Mouse (Mus musculus) heart, postnatal 0 days (tissue): ENCODE measurements around the gene Slc30a3. TPM values are rescaled to one million over a fixed set of nuclear protein-coding genes. Genes with fewer than 3 reads are reported as not detected.

Experiments used
- ATAC-seq: fragments of 200-750 bp; cut with Nextera tagmentation; 2 replicates; pipeline ENCODE4 v1.8.0; 2017; ENCODE audit warnings: low read depth, moderate number of reproducible peaks, moderate library complexity; ENCODE audit not compliant: insufficient read depth
- DNase-seq: peaks from one replicate; pipeline ENCODE4 v3.0.0-alpha.2; 2016; ENCODE audit warnings: low spot score
- H3K27ac ChIP-seq: fragments of 300-500 bp; sonication (generic); 2 replicates; pipeline ENCODE4 v1.5.1; 2014; ENCODE audit warnings: low read depth, mild to moderate bottlenecking
- H3K27me3 ChIP-seq: fragments of 300-500 bp; sonication (generic); 2 replicates; pipeline ENCODE4 v1.6.1; 2014; ENCODE audit warnings: low read length, mixed read lengths; ENCODE audit not compliant: control insufficient read depth, insufficient read depth
- H3K36me3 ChIP-seq: fragments of 300-500 bp; sonication (generic); replicated peaks from 2 replicates; pipeline ENCODE4 v1.6.1; 2014; ENCODE audit warnings: low read length, mixed read lengths; ENCODE audit not compliant: control insufficient read depth, insufficient read depth
- H3K4me1 ChIP-seq: fragments of 300-500 bp; sonication (generic); 2 replicates; pipeline ENCODE4 v1.6.1; 2014; ENCODE audit warnings: antibody characterized with exemption; ENCODE audit not compliant: control insufficient read depth, insufficient read depth
- H3K4me2 ChIP-seq: fragments of 300-500 bp; sonication (generic); 2 replicates; pipeline ENCODE4 v1.6.1; 2014; ENCODE audit warnings: low read depth, mild to moderate bottlenecking, low read length, moderate library complexity
- H3K4me3 ChIP-seq: fragments of 300-500 bp; sonication (generic); 2 replicates; pipeline ENCODE4 v1.5.1; 2014; ENCODE audit warnings: low read depth, low read length
- H3K9ac ChIP-seq: fragments of 300-500 bp; sonication (generic); replicated peaks from 2 replicates; pipeline ENCODE4 v1.6.1; 2014; ENCODE audit warnings: low read depth, low read length, mixed read lengths
- H3K9me3 ChIP-seq: fragments of 300-500 bp; sonication (generic); replicated peaks from 2 replicates; pipeline ENCODE4 v1.6.1; 2016; ENCODE audit warnings: low read length; ENCODE audit not compliant: control insufficient read depth
- CTCF ChIP-seq: IDR thresholded peaks from 2 replicates; pipeline ENCODE4 v1.5.1; 2016; ENCODE audit warnings: antibody characterized with exemption, control low read depth, low read depth
- EP300 ChIP-seq: IDR thresholded peaks from 2 replicates; pipeline ENCODE4 v1.6.1; 2016; ENCODE audit warnings: antibody characterized with exemption, low read depth
- WGBS: fragments of 180-500 bp; shearing (Covaris S2); extraction: QIAGEN DNeasy Blood & Tissue Kit; methylation state at CpG from one replicate; pipeline ENCODE4 v1.1.7; 2014; 5-methylcytosine and 5-hydroxymethylcytosine counted together
- polyA plus RNA-seq: library from polyadenylated mRNA; unstranded; fragments of >200 nt; fragmentation: Nextera tagmentation; extraction: Ambion mirVana; gene quantifications from 2 replicates; pipeline ENCODE4 v1.2.1, GENCODE M21; 2015
- total RNA-seq: library from RNA; depleted of rRNA; stranded (reverse); fragments of >200 nt; gene quantifications from 2 replicates; pipeline ENCODE4 v1.2.3, GENCODE M21; 2014; ENCODE audit warnings: low replicate concordance

Gene Slc30a3
- total and polyA plus RNA-seq, 2 experiments from 2014 or later = 0.08 TPM; not detected in 1

GRCm38 (mm10) chr5:31138968-31139425 is 31.0 kb upstream of the Slc30a3 start:
- Histone ChIP-seq H3K27me3 (peaks cover 52% of the 10 kb centered on the region), H3K4me2 (peak overlapping the region; percentile 48)

GRCm38 (mm10) chr5:31138241-31138967 is 30.4 kb upstream of the Slc30a3 start, which contains the start of gene Ucn:
Ucn (minus strand) TSS chr5:31138829.
- no peak within 1 kb of the TSS for H3K27ac ChIP-seq
- H3K27me3 ChIP-seq = peaks cover 52% of the 10 kb centered on the region
- under 1% methylated on average over 52 of the region's 52 CpGs for WGBS
- peak; percentile 37; the same call in 1 of the 2 replicates for ATAC-seq
- H3K4me1 ChIP-seq = peaks cover 6% of the 10 kb centered on the region; the same call in 1 of the 2 replicates
- peak within 1 kb of the TSS; percentile 32 for H3K4me3 ChIP-seq
- H3K36me3 ChIP-seq = peaks cover 13% of the 10 kb centered on the region
- no peaks in the 10 kb centered on the region for H3K9me3 ChIP-seq
- DNase-seq = no peak
- H3K4me2 ChIP-seq = peak within 1 kb of the TSS; percentile 48
- H3K9ac ChIP-seq = no peak within 1 kb of the TSS
- TF ChIP-seq EP300 (no peak), CTCF (no peak)

More at GRCm38 (mm10) chr5:31138968-31139425, 31.0 kb upstream of the Slc30a3 start:
- H3K4me3 ChIP-seq = peak overlapping the region; percentile 32
- no peak overlapping the region for H3K9ac ChIP-seq
- H3K27ac ChIP-seq = no peak overlapping the region
- H3K36me3 ChIP-seq = peaks cover 17% of the 10 kb centered on the region
- peaks cover 6% of the 10 kb centered on the region; the same call in 1 of the 2 replicates for H3K4me1 ChIP-seq
- TF ChIP-seq CTCF (no peak), EP300 (no peak)
- 9% methylated on average over 9 of the region's 9 CpGs for WGBS
- ATAC-seq (peak; percentile 24; the same call in 1 of the 2 replicates), DNase-seq (peak; percentile 22)
- H3K9me3 ChIP-seq = no peaks in the 10 kb centered on the region

- 3% methylated on average over 13 of the region's 13 CpGs for WGBS
- H3K4me1 ChIP-seq = peaks cover 6% of the 10 kb centered on the region; the same call in 1 of the 2 replicates
- no peak for ATAC-seq
- H3K9ac ChIP-seq = no peak overlapping the region
- DNase-seq = no peak
- H3K9me3 ChIP-seq = no peaks in the 10 kb centered on the region
- H3K27ac ChIP-seq = no peak overlapping the region
- TF ChIP-seq CTCF (no peak), EP300 (no peak)
- H3K36me3 ChIP-seq = peaks cover 10% of the 10 kb centered on the region
- peak overlapping the region; percentile 32 for H3K4me3 ChIP-seq
- H3K27me3 ChIP-seq = peaks cover 52% of the 10 kb centered on the region
- H3K4me2 ChIP-seq = peak overlapping the region; percentile 48
These were observed 29.6 kb upstream of the Slc30a3 start for GRCm38 (mm10) chr5:31137658-31138057.

GRCm38 (mm10) chr5:31136730-31137424 is 28.8 kb upstream of the Slc30a3 start:
- H3K36me3 ChIP-seq = peaks cover 8% of the 10 kb centered on the region
- DNase-seq = no peak
- peak overlapping the region; percentile 48; the same call in 1 of the 2 replicates for H3K4me2 ChIP-seq
- no peak for TF ChIP-seq EP300
- TF ChIP-seq CTCF = no peak
- no peak for ATAC-seq
- H3K4me1 ChIP-seq = peaks cover 6% of the 10 kb centered on the region; the same call in 1 of the 2 replicates
- H3K4me3 ChIP-seq = 0 out of 2 replicates have a peak overlapping the region, but pooled peaks have one; percentile 32
- H3K9me3 ChIP-seq = no peaks in the 10 kb centered on the region
- H3K27ac ChIP-seq = no peak overlapping the region
- H3K9ac ChIP-seq = no peak overlapping the region
- WGBS = 2% methylated on average over 33 of the region's 33 CpGs
- peaks cover 52% of the 10 kb centered on the region for H3K27me3 ChIP-seq

- DNase-seq = no peak
- Histone ChIP-seq H3K4me3 (no peak overlapping the region), H3K9me3 (no peaks in the 10 kb centered on the region), H3K9ac (no peak overlapping the region), H3K36me3 (no peaks in the 10 kb centered on the region), H3K27ac (no peak overlapping the region), H3K4me1 (no peaks in the 10 kb centered on the region), H3K27me3 (no peaks in the 10 kb centered on the region), H3K4me2 (no peak overlapping the region)
- 34% methylated on average over 5 of the region's 5 CpGs for WGBS
- no peak for ATAC-seq
- no peak for TF ChIP-seq CTCF
- no peak for TF ChIP-seq EP300
These were observed 18.0 kb upstream of the Slc30a3 start for GRCm38 (mm10) chr5:31126050-31126449.
